Mouse (Mus musculus): ENCODE results near the gene Actl10.

Actl10 gene

DNA sequence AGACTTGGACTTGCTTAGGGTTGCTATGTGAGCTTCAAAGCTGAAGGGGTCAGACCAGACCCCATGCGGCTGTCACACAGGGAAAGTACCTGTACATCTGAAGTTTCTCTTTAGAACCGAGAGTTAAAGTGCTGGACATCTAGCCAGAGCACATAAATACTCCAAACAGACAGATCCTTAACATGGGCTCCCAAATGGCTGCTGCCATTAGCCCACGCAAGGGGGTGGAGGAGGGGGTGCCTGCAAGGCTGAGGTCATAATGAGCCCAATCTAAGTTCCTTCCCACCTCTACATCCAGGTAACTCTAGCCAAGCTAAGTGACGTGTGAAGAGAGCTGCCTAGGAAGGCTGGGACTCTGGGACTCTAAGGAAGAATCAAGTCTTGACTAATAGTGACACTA is at the start of gene Actl10:
TSS of gene Actl10 (plus strand) at position 301 of the 400 bp plus-strand sequence.
- DNase-seq (ENCODE audit: low spot score) = no peak

DNA sequence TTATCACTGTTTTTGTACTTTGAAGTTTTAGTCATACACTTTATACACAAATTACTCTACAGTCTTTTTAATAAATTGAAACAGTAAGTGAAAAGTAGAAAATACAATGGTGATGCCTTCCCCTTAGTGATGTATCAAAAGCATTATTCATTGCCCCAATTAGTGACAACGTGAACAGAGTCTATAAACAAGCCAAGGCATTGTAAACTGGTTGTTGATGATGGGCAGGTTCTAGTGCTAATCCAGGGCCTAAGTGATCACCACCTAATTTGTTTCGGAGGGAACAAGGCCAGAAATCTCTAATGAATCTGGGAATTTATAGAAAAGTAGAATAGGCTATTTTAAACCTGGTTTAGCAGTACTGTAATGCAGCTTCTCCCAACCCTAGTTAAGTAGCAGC is 44.5 kb upstream of the Actl10 start:
- DNase-seq (ENCODE audit: low spot score) = no peak

DNA sequence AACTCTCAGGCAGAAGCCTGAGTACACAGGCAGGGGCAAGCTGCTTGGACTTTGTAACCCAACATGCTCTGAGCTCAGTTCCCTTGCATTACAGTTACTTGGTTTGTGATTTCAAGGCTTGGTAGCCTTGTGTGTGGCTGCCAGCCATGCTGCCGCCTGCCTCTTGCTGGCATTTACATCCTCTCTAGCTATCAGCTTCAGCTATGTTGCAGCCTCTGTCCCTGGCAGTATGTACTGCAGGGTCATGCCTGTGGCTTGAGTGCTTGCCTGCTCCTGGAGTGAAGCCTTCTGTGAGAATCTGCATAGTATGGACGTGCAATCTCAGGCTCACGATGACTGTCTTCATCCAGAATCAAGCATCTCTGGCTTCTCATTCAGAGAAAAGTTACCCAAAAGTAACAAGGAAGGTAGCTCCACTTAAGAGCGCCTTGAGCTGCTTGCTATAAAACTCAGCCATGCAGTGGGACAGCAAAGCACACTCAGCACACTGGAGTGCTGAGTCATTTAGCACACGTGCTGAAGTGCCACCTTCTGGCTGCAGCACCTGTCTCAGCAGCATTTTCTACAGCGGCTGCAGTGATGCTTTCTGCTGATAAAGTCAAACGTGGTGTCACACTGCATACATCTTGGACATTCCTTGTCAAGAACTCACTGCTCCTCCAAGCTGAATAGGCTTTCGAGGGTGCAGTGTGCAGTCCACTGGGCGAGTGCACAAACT is 43.9 kb upstream of the Actl10 start:
- peak; percentile 43 for DNase-seq (ENCODE audit: low spot score)

DNA sequence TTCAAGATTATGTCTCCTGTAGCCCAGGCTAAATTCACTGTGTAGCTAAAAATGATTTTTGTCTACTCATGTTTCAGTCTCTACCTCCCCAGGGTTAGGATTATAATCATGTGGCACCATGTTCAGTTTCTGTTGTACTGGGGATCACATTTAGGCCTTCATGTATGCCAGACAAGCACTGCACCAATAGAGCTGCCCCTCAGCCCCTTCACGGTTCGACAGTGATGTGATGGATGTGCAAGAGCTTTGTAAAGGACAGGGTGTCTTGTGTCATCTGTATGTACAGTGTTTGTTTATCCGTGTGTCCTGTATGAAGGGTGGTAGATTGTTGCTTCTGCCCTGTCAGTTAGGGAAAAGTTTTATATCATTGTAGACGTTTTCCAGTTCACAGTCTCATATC is 43.1 kb upstream of the Actl10 start:
- no peak for DNase-seq (ENCODE audit: low spot score)

DNA sequence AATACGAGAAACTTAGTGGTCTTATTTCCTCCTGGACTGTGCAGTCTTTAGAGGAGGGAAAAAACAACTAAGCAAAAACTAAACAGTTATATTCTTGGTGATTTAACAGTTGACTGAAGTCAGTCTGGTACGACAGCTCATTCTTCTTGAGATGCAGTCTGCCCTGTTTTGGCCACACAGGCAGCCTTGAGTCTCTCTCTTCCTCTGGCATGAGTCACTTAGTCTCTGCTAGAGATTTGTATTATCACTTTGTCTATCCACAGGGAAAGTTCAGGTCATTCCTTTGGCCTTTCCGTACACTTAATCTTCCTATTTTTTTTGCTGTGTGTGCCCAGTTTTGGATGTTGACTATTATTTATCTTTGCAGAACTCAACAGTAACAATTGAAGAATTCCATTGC is 41.4 kb upstream of the Actl10 start:
- DNase-seq (ENCODE audit: low spot score) = no peak

DNA sequence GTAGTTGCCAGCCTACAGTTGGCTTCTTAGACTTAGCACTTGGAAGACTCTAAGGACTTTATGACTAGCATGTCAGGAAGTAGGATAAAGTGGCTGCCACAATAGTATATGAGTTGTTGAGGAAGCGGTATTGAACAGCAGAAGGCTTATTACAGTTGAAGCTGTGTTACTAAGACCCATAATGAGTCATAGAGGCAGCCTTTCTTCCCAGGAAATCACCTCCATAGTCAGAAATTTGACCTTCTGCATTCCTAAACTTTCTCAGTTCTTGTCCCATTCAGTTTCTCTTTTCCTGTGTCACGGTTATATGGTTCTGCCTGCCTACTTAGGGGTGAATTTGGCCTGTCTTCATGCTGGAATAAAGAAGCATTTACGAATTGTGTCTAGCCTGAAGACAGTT is 34.6 kb upstream of the Actl10 start:
- no peak for DNase-seq (ENCODE audit: low spot score)

DNA sequence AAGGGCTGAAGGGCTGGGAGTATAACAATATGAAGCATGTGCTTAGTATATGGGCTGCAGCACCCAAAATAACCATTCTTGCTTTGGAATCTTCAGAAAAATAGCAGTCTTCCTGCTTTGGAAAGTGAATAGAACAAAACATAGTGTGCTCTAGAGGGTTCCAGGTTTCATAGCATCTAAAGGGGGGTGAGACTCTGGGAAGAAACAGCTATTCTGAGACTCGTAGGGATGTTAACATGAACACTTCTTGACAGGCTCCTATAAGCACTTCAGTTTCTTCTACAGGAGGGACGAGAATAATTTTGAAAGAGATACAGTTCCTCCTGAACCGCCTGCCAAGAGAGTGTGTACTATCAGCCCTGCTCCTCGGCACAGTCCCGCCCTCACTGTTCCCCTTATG is 34.2 kb upstream of the Actl10 start:
- DNase-seq (ENCODE audit: low spot score) = no peak

DNA sequence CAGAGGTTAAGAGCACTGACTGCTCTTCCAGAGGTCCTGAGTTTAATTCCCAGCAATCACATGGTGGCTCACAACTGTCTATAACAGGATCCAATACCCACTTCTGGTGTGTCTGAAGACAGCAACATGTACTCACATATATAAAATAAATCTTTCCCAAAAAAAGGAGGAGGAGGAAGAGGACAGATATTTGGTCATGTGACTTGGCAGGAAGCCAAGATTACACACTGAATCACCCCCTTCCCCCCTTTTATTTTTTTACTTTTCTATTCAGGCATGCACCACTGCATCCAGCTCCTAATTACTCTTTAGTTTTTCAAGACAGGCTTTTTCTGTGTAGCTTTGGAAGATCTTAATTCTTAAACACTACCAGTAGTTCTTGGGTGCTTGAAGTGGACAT is 30.1 kb upstream of the Actl10 start:
- DNase-seq (ENCODE audit: low spot score) = no peak

DNA sequence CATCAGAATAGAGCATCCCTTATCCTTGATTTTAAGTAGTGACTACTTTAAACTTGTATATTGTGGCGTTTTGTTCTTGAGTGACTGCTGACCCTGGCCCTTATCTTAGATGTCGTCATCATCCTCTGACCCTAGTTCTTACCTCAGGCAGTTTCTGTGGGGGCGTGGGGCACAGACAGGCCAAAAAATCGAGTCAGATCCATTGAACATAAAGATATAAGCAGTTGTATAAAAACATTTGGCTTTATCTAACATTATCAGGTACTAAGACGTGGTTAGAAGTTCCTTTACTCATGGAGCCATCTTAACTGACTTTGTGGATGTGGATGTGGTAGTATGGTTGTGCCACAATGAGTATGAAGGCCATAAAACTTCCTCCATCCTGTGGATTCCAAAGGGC is 29.2 kb upstream of the Actl10 start:
- no peak for DNase-seq (ENCODE audit: low spot score)

DNA sequence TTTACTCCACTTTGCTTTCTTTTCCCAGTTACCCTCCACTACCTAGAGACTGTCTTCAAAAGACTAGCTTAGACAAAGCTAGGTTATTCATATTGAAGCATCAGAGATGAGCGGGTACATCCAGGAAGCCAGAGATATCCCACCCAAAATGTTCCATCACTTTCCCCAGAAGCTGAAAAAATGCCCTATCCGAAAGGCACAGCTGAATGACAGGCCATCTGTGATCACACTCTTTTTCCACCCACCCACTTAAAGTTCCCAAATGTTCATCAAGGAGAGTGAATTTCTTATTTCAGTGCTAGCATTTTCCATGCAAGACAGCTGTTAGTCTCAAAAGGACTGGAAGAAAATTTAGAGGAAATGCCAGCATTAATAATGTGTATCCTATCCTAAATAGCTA is 26.3 kb upstream of the Actl10 start:
- DNase-seq (ENCODE audit: low spot score) = no peak

DNA sequence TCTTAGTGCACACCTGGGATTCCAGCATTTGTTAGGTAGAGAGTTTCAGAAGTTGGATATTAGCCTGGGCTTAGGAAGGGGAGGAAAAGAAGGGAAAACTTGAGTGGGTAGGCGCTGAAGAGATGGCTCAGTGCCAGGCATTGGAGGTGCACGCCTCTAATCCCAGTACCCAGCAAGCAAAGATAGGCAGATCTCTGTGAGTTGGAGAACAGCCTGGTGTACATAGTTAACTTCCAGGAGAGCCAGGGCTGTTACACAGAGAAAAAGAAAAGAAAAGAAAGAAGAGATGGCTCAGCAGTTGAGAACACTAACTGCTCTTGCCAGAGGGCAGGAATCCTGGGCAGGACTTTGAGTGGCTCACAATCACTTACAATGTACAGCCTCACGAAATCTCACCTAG is 25.0 kb upstream of the Actl10 start:
- no peak for DNase-seq (ENCODE audit: low spot score)

DNA sequence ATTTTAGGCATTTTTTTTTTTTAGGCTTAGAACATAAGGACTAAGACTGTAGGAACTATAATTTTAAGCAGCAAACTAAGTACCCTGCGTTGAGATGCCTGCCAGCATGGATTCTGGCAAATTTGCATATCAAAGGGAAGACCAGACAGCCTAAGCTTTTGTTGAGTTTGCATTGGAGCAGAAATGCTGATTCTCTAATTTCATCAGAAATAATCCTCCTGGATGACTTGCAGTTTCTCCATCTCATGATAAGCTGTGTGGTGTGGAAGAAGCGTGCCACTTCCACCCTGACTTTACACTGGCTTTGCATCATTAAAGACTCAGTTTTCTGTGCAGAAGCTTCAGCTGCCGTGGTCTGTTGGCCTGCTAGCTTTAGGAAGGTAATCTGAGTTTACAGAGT is 18.7 kb upstream of the Actl10 start:
- DNase-seq (ENCODE audit: low spot score) = no peak

DNA sequence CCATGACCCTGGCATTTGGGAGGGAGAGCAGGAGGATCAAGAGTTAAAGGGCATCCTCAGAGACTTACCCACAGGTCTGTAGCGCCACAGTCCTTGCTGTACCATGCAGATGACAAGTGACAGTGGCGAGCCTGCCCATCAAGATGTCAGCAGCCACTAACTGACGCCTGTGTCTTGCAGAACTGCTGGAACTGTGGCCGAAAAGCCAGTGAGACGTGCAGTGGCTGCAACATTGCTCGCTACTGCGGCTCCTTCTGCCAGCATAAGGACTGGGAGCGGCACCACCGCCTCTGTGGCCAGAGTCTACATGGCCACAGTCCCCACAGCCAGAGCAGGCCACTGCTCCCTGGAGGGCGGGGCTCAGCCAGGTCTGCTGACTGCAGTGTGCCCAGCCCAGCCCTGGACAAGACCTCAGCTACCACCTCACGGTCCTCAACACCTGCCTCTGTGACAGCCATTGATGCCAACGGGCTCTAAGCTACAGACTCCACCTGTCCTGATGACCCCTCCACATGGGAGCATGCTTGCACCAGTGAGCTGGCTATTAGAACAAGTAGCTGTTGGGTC is 16.8 kb upstream of the Actl10 start:
- no peak for DNase-seq (ENCODE audit: low spot score)

DNA sequence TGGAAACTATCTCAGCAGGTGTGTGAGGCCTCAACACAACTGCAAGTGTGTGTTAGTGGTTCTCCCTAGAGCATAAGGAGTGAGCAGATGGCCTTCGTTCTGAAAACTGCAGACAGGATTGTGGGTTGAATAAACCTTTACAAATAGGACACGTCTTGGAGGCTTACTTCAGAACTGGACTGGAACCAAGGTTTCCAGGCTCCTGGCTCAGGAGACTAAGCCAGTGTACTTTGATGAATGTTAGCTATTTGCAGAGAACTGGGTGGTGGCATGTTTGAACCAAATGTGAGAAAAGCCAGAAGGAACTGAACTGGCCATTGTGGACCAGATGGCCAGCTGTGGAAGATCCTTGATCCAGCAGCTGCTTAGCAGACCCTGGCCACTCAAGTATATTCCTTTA is 13.3 kb upstream of the Actl10 start:
- DNase-seq (ENCODE audit: low spot score) = no peak

DNA sequence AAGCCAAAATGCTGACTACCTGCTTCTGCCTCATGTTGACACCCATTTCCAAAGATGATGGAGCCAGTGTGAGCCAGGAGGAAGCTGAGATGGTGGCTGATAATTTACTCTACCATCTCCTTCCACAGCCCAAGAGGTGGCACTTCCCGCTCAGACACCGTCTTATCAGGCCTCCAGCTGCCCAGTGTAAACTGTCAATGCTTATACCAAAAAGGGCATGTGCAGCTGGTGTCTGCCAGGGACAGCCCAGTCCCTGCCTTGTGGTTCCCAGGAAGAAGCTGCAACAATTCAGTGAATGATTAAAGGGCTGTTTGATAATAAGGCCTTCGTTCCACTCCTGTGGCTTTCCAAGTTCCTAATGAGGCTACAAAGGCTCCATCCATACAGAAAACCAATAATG is 12.9 kb upstream of the Actl10 start:
- DNase-seq (ENCODE audit: low spot score) = no peak

DNA sequence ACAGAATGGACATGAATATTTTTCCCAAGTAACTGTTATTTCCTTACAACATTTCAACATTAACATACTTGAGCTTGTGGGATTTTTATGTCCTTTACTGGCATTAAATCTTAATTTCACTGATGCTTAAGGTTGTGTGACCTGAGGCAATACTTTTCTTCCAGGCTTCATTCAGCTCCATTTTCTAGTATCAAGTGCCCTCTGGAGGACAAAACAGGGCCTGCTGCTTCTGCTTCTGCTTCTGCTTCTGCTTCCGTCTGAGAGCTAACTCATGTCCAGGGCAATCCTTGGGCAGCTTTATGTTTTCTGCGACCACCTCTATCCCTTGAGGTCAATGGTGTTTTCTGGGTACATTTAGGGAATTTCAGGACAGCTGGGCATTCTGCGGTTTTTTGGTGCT is 11.9 kb upstream of the Actl10 start:
- peak; percentile 43 for DNase-seq (ENCODE audit: low spot score)

DNA sequence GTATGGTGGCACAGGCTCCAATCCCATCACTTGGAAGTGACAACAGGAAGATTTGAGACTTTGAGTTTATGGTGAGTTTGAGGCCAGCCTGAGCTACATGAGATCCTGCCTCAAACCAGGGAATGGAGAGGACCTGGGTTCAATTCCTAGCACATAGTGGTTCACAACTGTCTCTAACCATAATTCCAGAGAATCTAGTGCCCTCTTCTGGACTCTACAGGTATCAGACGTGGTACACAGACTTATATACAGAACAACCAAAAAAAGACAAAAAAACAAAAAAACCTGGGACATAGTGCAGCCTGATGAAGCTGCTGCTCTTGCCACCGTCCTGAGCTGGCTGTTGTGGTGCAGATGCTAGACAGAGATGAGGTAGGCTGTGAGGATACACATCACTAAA is 9.9 kb upstream of the Actl10 start:
- DNase-seq (ENCODE audit: low spot score) = no peak

DNA sequence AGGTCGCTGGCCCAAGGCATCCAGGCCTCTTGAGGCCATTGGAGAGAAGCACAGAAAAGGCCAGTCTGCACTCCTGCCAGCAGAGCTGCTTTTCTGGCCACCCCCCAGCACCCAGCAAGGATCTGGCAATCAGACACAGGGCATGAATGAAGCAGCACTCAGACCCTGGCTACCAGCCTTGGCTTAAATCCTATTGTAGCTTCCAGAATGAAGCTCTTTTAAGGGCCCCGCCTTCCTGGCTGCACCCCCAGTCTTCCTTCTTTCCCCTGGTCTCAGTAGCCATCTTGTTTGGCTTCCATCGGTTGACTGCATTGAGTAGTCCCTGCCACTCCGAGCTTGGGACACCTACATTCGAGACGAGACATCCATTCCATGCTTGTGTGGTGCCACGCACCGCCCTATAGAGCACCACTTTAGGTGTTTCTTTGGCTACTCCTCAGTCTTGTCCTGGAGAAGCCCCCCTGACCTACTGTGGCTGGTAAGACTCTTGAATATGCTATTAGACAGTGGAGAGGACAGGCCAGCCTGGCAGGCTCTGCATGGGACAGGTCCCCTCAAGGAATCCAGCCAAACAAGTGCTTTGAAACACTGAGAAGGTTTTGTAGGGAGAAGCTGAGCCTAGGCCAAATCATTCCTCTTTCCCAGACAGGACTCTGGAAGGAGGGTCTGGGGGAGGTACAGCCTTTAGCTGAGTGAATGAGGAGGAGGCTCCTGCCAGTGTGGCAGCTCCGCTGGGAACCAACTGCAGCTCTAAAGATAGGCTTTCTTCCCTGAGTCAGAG is 7.8 kb upstream of the Actl10 start:
- no peak for DNase-seq (ENCODE audit: low spot score)

DNA sequence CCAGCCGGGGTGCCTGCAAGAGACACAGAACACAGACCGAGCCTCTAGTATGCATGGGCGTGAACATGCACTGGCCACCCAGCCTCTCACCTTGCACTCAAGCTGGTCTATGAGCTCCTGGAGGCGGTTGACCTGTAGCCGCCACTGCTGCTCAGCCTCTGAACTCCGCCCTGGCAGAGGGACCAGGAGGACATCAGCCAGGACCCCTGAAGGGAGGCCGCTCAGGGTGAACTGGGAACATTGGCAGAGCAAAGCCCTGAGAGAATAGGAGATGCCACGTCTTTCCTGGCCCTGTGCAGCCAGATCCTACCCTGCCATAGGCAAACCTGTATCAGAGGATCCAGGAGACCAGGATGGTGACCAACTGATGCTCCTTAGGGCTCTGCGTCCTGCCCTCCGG is 4.9 kb upstream of the Actl10 start, which contains the start of gene 1700003F12Rik:
TSS of gene 1700003F12Rik (plus strand) at position 375 of the 400 bp plus-strand sequence.
- DNase-seq (ENCODE audit: low spot score) = no peak

DNA sequence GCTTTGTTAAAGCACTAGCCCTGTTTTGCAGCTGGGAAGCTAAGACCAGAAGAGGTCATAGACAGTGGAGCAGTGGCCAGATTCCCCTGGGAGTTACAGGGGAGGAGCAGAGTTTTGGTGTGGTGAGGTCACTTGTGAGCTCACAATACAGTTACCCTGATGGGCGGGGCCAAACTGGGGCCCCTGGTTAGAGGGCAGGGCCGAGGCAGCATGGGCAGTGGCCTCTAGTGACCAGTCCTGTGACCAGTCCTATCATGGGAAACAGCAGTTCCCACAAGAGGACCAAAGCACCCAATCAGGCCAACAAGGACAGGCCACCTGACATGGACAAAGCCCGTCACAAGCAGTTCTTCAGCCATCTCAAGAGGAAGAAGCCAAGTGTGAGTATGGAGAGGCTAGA is 2.9 kb upstream of the Actl10 start:
- DNase-seq (ENCODE audit: low spot score) = no peak

DNA sequence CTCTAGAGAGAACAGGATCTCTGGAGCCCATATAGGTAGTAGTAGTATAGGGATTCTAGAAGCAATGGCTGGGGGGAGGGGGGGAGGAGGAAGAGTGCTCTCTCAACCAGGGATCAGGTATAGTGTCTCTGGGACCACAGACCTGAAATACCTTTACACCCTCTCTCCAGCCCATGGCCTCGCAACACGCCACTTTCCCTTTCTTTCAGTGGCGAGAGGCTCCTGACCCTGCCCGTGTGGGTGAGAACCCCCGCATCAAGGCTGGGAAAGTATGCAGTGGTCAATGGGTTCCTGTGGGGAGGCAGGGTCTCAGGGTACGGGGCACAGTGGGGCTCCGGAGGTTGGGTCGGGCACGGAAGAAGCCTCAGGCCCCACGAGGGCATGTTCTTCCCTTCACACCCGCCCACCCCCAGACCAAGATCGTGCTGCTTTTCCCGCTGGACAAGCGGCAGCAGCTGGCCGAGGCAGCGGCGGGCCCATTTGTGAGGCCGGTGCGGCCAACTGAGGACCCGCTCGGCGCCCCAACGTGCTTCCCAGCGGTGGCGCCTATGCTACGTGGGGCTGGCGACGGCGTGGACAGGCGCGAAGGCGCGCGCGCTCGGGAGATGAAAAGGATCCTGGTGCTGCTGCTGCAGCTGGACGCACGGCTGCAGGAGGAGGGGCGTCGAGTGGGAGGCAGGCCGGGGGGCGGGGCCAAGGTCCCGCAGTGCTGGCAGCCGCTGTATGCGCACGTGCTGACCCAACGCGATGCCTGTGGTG is 2.3 kb upstream of the Actl10 start:
- DNase-seq (ENCODE audit: low spot score) = no peak

DNA sequence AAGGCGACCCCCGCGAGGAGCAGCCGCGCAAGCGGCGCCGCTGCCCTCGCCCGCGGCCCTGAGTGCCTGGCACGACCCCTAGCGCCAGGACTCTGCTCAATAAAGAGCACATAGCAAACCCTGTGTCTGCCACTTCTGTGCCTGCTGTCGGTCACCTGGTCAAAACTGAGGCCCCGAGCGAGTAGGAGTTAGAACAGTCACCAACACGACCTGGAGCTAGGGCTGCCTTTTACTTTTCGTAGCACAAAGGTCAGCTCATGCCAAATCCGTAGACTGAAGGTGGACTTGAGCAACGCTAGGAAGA is 1.7 kb upstream of the Actl10 start:
- no peak for DNase-seq (ENCODE audit: low spot score)

DNA sequence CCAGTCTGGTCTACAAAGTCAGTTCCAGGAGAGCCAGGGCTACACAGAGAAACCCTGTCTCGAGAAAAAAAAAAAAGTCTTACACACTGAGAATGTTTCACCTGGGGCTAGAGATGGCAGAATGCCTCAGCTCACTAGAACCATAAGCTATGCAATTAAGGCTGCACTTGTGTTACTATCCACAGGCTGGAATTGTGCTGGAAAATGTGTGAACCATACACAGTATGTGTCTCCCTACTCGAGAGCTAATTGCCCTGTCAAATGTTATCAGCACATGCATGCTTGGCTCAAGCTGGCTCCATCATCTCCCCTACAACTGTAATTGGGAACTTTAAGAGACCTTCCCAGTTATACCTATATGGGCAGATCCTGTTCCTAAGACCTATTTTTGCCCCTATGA is 639 bp upstream of the Actl10 start:
- no peak for DNase-seq (ENCODE audit: low spot score)
